Mouse (Mus musculus) CH12.LX (cell line): ENCODE measurements at regions not wholly inside any gene's neighbourhood (a gene's known extent, or its start where the extent isn't known, plus 50 kb on each side); places are given as distances from the start of the nearest gene placed in this dataset.

Experiments used
- CTCF ChIP-seq, 2 experiments: IDR thresholded peaks in 1 of 2; conservative IDR thresholded peaks in 1 of 2; 2 replicates each; pipeline ENCODE4 v1.5.1; 2011 to 2012; ENCODE audit warnings: low read depth in 2 of 2, low read length in 2 of 2, improper control_type of control experiment in 1 of 2, inconsistent platforms in 1 of 2, mild to moderate bottlenecking in 1 of 2, moderate library complexity in 1 of 2
- MAX ChIP-seq: IDR thresholded peaks from 2 replicates; pipeline ENCODE4 v1.6.1; 2011; ENCODE audit warnings: low read length, improper control_type of control experiment
- POLR2A ChIP-seq: IDR thresholded peaks from 2 replicates; pipeline ENCODE4 v1.6.1; 2011; ENCODE audit warnings: low read depth, mild to moderate bottlenecking, improper control_type of control experiment, low read length

- TF ChIP-seq CTCF (conservative IDR thresholded peaks at IDR 0.05 in 1 of 2, IDR thresholded peaks at IDR 0.05 in 1 of 2; ENCODE audit: low read depth in 2 of 2, low read length in 2 of 2) (no peak), POLR2A (no peak), MAX (no peak)
Observed at GRCm38 (mm10) chr12:9999933-10000332, 369.8 kb upstream of the Nt5c1b start.
